Mouse (Mus musculus) mouse trophoblast stem cell (cell line): Measurements from ENCODE around the gene Tmem143.

Experiments
- in situ Hi-C, 2 experiments: fragments of 300-500 bp; cut with MseI, MboI; formaldehyde crosslinking; loops; 2 replicates in 1 of 2; 3 replicates in 1 of 2; pipeline ENCODE4 v1.15.1; 2025

The Tmem143 gene

GRCm38 (mm10) chr7:45922928-45923761 is 26.4 kb downstream of the Tmem143 start:
- in situ Hi-C loops = no loop called here

- in situ Hi-C loops = no loop called here
Measured at GRCm38 (mm10) chr7:45923762-45924428, 27.2 kb downstream of the Tmem143 start, which contains the start of gene Ccdc114. TSS of gene Ccdc114 (plus strand) at chr7:45924072.

DNA sequence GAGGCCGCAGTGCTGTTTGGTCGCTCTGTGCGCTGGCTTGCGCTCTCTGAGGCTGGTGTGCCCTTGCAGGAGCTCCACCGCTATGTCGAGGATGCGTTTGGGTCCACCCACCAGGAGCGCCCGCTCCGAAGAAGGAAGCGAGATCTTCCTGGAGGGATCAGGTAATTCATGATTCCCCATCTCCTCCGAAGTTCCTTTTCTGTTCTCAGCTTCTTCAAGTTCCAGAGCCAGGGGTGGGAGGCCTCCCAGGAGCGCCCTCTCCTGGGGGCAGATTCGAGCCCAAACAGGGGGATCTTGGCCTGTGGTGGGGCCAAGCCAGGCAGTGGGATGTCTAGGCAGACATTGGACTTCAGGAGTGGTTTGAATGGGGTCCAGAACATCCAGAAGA is 27.7 kb downstream of the Tmem143 start:
- in situ Hi-C loops = no loop called here

DNA sequence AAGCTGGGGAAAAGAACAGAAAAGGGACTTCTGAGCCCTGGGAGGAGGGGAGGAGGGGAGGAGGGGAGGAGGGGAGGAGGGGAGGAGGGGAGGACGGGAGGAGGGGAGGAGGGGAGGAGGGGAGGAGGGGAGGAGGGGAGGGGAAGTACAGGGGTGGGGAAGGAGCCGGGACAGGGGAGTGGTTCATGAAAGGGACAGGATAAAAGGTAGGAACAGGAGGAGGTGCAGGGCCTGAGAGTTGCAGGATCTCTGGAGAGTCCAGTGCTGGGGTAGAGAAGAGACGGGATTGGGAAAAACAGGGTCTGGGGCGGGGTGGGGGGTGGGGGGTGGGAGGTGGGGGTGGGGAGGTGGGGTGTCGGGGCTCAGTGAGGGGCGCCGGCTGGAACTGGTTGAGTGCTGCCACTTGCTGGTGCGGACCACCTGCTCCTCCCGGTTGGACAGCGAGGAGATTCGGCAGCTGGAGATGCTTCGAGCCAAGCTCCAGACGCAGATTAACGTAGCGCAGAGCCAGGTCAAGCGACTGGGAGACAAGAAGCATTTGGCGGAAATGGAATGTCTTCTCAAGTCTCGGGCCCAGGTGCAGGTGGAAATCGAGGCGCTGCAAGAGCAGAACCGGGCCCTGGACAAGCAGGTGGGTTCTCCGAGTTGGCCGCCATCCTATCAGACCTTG is 32.0 kb downstream of the Tmem143 start:
- in situ Hi-C loops = no loop called here

GRCm38 (mm10) chr7:45929688-45930087 is 32.9 kb downstream of the Tmem143 start:
- in situ Hi-C loops = loop anchor here in 1 of 2 experiments (10.0 kb wide), 1 partner anchor 195 kb away; no protein-coding TSS in a partner anchor

DNA sequence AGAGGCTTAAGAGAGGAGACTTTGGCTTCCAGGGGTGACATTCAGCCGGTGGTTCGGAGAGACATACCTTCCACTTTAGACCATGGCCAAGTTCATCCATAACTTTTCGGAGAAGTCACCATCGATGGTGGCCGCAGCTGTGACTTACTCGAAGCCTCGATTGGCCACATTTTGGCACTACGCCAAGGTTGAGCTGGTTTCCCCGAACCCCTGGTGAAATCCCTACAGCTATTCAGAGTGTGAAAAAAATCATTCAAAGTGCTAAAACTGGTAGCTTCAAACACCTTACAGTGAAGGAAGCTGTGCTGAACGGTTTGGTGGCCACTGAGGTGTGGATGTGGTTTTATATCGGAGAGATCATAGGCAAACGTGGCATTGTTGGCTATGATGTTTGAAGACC is 37.0 kb downstream of the Tmem143 start:
- in situ Hi-C loops = loop anchor here in 1 of 2 experiments (10.0 kb wide), 1 partner anchor 199 kb away; no protein-coding TSS in a partner anchor

DNA sequence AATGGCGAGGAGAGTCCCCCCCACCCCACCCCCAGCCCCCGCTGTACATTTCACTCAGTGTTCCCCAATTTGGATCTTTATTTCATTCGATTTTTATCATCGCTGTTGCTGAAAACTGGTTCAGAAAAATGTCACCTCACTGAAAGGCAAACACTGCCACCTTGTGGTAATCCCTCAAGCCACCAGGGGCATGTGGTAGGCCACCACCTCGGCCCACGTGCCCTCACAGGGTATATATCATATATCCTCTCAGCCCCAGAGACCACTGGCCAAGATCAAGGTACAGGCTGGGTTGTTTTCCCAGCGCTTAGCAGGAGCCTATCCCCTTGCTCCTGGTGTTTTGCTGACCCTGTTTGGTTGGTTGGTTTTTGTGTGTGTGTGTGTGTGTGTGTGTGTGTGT is 38.4 kb downstream of the Tmem143 start:
- in situ Hi-C loops = loop anchor here (5.0 to 10.0 kb wide), 2 partner anchors 77 to 200 kb away; no protein-coding TSS in a partner anchor

DNA sequence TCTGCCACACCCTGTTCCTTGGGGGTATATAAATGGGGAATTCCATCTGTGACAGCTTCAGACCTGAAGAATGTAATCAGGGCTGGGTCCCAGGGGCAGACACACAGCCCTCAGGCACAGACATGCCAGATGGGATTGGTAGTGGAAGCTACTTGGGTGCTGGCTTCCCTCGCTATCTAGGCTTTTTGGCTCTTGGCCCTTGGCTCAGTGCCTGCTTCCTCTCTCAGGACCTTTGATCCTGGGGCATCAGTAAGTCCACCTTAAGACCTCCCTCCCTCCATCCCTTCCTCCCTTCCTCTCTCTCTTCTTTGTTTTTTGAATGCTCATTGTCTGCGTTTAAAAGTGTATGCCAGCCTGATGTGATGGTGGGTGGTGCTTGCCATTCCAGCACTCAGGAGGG is 43.1 kb downstream of the Tmem143 start:
- in situ Hi-C loops = loop anchor here (5.0 to 10.0 kb wide), 2 partner anchors 72 to 205 kb away; no protein-coding TSS in a partner anchor

GRCm38 (mm10) chr7:45941986-45942385 is 45.2 kb downstream of the Tmem143 start:
- in situ Hi-C loops = loop anchor here in 1 of 2 experiments (5.0 kb wide), 1 partner anchor 70 kb away; no protein-coding TSS in a partner anchor

DNA sequence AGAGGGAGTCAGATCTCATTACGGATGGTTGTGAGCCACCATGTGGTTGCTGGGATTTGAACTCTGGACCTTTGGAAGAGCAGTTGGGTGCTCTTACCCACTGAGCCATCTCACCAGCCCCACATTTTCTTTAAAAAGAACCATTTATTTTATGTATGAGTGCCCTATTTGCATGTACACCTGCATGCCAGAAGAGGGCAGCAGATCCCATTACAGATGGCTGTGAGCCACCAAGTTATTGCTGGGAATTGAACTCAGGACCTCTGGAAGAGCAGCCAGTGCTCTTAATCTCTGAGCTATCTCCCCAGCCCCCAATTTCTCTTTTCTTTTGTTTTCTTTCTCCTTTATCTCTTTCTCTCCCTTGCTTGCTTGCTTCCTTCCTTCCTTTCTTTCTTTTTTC is 46.5 kb downstream of the Tmem143 start:
- in situ Hi-C loops = loop anchor here in 1 of 2 experiments (5.0 kb wide), 1 partner anchor 69 kb away; no protein-coding TSS in a partner anchor

DNA sequence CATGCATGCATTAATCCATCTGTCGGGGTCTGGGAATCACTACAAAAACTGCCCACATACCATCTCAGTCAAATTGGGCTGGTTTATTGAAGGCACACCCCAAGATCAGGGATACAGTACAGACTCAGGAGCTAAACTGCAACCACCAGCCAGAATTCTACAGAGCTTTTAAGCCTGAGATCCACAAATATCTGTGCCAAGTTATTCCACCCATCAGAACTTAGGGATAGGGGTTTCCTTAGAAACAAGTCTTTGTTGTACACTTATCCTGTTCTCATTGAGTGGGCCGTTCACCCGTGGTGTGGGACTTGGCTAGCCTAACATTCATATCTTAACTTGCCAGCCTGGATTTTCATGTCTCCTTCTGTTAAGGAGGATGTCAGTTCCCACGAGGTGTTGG is 52.3 kb downstream of the Tmem143 start:
- in situ Hi-C loops = no loop called here

DNA sequence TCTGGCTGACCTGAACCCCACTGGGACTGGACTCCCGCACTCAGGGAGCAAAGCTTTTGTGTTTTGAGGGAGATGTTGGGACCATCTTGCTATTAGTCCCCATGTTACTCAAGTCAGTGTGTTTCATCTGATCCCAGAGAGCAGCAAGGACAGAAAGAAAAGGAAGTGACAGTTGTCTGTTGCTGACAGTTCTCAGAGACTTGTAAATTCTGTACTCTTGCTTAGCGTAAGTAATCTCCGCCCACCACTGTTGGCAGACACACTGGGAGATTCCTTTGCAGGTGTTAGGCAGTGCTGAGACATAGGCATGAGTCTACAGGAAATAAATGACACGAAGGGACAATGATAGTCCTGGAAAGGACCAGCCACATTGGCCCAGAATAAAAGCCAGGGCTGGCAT is 59.9 kb downstream of the Tmem143 start:
- in situ Hi-C loops = no loop called here
